Mouse (Mus musculus) retina, postnatal 1 day (tissue): ENCODE data around the gene Gm14190.
"Not testable (repeated sequence)": the region's sequence is repeated elsewhere in the genome, so short reads cannot be mapped to it uniquely, and the experiment has no call there.

Experiments used
- DNase-seq: peaks from one replicate; pipeline ENCODE4 v3.0.0-alpha.2; 2012

Gm14190 gene

DNA sequence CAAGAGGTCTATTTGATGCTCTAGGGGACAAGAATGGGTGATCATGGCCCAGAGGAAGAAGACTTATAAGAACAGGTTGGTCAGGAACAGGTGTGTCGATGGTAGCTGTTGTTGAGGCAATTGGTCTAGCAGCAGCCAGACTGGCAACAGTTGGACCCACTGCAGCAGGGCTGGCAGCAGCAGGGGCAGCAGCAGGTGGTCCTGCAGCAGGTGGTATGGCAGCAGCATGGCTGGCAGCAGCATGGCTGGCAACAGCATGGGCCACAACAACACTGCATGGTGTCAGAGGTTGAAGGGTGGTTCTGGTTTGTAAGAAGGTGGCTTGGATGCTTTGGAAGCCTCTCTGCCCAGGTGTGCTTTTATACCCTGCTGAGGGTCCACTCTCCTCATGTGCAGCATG lies at the start of gene Gm14190:
Gm14190 (minus strand) TSS at position 278 of the 400 bp plus-strand sequence.
- no peak for DNase-seq

- DNase-seq, result no peak
These were observed 43.6 kb upstream of the Gm14190 start, which contains the start of gene Gm14180 for GRCm38 (mm10) chr11:99734190-99734589. Gene Gm14180 (minus strand): TSS chr11:99734290.

GRCm38 (mm10) chr11:99724061-99724460 lies 33.5 kb upstream of the Gm14190 start:
- DNase-seq, result no peak

GRCm38 (mm10) chr11:99718759-99719158 lies 28.2 kb upstream of the Gm14190 start:
- DNase-seq, result no peak

DNA sequence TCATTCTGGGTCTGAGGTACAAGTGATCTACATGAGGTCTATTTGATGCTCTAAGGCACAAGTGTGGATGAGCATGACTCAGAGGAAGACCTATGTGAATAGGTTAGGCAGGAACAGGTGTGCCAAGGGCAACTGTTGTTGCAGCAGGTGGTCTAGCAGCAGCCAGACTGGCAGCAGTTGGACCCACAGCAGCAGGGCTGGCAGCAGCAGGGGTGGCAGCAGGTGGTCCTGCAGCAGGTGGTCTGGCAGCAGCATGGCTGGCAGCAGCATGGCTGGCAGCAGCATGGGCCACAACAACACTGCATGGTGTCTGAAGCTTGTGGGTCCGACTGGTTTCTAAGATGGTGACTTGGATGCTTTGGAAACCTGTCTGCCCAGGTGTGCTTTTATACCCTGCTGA lies 5.3 kb downstream of the Gm14190 start:
- not testable (repeated sequence) for DNase-seq

GRCm38 (mm10) chr11:99683481-99683880 lies 7.1 kb downstream of the Gm14190 start:
- no peak for DNase-seq

GRCm38 (mm10) chr11:99665860-99666259 lies 24.7 kb downstream of the Gm14190 start, which contains the start of gene Krtap4-6:
Gene Krtap4-6 (minus strand): TSS chr11:99665960.
- no peak for DNase-seq

GRCm38 (mm10) chr11:99662802-99663201 lies 27.7 kb downstream of the Gm14190 start:
- no peak for DNase-seq

DNA sequence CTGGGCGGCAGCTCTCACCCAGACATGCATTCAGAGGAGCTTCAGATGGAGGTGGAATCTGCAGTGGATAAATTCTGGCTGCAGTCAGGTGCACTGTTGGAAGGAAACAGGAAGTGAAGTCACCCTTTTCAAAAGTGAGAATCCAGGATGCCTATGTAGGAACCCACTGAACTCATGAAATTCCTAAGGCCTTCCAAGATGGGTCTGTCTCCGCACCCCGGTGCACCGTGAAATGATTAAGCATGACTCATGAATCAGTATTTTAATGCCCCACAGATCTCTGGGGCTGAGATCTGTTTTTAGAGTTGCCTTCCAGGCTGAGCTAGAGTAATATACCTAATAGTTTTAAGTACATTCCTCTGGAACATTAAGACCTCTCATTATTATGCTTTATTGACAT lies 31.3 kb downstream of the Gm14190 start:
- no peak for DNase-seq

DNA sequence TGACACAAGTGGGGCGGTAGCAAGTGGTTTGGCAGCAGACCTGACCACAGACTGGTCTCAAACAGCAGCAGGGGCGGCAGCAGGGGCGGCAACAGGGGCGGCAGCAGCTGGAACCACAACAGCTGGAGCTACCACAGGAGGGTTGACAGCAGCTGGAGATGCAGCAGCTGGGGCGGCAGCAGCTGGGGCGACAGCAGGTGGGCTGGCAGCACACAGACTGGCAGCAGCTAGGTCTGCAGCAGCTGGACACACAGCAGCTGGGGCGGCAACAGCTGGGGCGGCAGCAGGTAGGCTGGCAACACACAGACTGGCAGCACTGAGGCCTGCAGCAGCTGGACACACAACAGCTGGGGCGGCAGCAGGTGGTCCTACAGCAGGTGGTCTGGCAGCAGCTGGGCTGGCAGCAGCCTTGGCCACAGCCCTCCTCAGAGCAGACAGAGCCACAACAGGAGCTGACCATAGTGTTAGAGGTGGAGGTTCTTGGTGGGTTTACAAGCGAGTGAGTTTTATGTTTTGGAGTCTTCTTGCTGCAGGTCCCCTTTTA lies 32.0 kb downstream of the Gm14190 start, which contains the start of gene Gm11563:
Gm11563 (minus strand) TSS at position 494 of the 544 bp plus-strand sequence.
- not testable (repeated sequence) for DNase-seq

GRCm38 (mm10) chr11:99657051-99657450 lies 33.5 kb downstream of the Gm14190 start:
- no peak for DNase-seq

DNA sequence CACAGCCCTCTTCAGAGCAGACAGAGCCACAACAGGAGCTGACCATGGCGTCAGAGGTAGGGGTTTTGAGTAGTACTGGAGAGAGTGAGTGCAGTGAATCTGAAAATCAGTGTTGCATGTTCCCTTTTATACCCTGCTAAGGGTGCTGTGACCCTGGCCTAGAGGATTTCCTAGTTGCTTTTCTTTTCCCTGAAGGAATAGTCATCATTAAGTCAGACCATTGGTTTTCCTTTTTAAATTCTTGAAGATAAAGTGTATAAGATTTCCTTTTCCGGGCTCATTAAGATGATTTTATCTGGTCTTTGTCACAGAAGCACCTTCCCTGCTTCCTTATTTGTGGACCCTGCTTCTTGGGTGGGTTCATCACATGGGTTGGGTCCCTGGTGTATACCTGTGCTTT lies 40.4 kb downstream of the Gm14190 start, which contains the start of gene Gm11555:
Gm11555 (minus strand) TSS at position 101 of the 400 bp plus-strand sequence.
- no peak for DNase-seq

GRCm38 (mm10) chr11:99646444-99646843 lies 44.1 kb downstream of the Gm14190 start:
- no peak for DNase-seq

DNA sequence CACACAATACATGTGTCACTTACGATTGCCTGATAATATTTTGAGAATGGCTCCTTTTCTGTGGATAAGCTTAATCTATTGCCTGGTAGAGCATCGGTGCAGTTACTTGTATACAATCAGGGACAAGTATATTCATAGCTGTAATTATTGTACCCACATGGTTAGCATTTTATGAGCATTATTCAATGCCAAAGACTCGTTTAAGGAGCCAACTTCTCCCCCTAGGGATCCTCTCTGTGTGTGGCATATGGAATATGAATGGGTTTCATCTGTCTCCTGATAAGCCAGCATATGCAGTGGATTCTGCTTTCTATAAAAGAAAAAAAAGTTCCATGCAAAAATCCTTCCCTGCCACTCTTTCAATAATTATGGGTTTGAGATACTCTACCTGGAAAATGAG lies 46.2 kb downstream of the Gm14190 start:
- DNase-seq, result no peak

DNA sequence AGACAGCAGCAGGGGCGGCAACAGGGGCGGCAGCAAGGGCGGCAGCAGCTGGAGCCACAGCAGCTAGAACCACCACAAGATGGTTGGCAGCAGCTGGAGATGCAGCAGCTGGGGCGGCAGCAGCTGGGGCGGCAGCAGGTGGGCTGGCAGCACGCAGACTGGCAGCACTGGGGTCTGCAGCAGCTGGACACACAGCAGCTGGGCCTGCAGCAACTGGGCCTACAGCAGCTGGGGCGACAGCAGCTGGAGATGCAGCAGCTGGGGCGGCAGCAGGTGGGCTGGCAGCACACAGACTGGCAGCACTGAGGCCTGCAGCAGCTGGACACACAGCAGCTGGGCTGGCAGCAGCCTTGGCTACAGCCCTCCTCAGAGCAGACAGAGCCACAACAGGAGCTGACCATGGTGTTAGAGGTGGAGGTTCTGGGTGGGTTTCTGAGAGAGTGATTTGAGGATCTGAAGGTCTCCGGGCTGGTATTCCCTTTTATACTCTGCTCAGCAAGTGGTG lies 46.9 kb downstream of the Gm14190 start, which contains the start of gene Krtap4-7:
Krtap4-7 (minus strand) TSS at position 455 of the 505 bp plus-strand sequence.
- not testable (repeated sequence) for DNase-seq

GRCm38 (mm10) chr11:99640926-99641325 lies 49.6 kb downstream of the Gm14190 start:
- no peak for DNase-seq
